Mouse (Mus musculus): ENCODE measurements around the gene Kcnmb3. TPM values are rescaled to one million over a fixed set of nuclear protein-coding genes. Genes with fewer than 3 reads are reported as not detected.

Gene Kcnmb3
- polyA plus RNA-seq, 1 experiment from 2014 or later, result 0.09 TPM

Other genes with a start within 250 kb of the Kcnmb3 start
- gene Zmat3, start 126.2 kb downstream of the Kcnmb3 start, polyA plus RNA-seq (2016; fragmentation: Nextera tagmentation; extraction: Ambion mirVana), result 5.2 and 6.1 TPM in 2 replicates
- 6.9 and 8.2 TPM in 2 replicates for gene Pik3ca, start 94.6 kb downstream of the Kcnmb3 start, polyA plus RNA-seq (2016; fragmentation: Nextera tagmentation; extraction: Ambion mirVana)
- 40.7 and 41.0 TPM in 2 replicates for gene Zfp639, start 18.0 kb upstream of the Kcnmb3 start, polyA plus RNA-seq (2016; fragmentation: Nextera tagmentation; extraction: Ambion mirVana)
- 23.9 and 24.9 TPM in 2 replicates for gene Mfn1, start 37.2 kb upstream of the Kcnmb3 start, polyA plus RNA-seq (2016; fragmentation: Nextera tagmentation; extraction: Ambion mirVana)
- 38.8 and 44.1 TPM in 2 replicates for gene Gnb4, start 124.4 kb upstream of the Kcnmb3 start, polyA plus RNA-seq (2016; fragmentation: Nextera tagmentation; extraction: Ambion mirVana)
- 274 and 289 TPM in 2 replicates for gene Actl6a, start 214.1 kb upstream of the Kcnmb3 start, polyA plus RNA-seq (2016; fragmentation: Nextera tagmentation; extraction: Ambion mirVana)
- 268 and 276 TPM in 2 replicates for gene Ndufb5, start 244.8 kb upstream of the Kcnmb3 start, polyA plus RNA-seq (2016; fragmentation: Nextera tagmentation; extraction: Ambion mirVana)
- gene Mrpl47, start 245.4 kb upstream of the Kcnmb3 start, polyA plus RNA-seq (2016; fragmentation: Nextera tagmentation; extraction: Ambion mirVana), result 36.7 and 37.7 TPM in 2 replicates